10 mouse cellular contexts compared by ENCODE assay signal in genomic region chr15:97773961-97774370, GRCm38 (mm10). TPM values are rescaled to one million over a fixed set of nuclear protein-coding genes. Genes with fewer than 3 reads are reported as not detected.
DNase-seq lines count a peak whose midpoint lies in the region; ATAC-seq lines count a peak whose summit lies in the region.
"Had no signal": no experiment of that assay in that cellular context is flagged by ENCODE, and none has a peak within 500 bp of the region (broad histone marks: within the 10 kb centered on the region; RNA-seq: fewer than 3 reads in every experiment).

No protein-coding gene starts in this region.

- H3K9ac ChIP-seq in neural tube, embryonic 15.5 days (replicated peaks), result no peak overlapping the region
- no peak overlapping the region for H3K9ac ChIP-seq in liver, embryonic 13.5 days
- H3K9ac ChIP-seq: neural tube, embryonic 12.5 days had no signal

- H3K27me3 ChIP-seq in neural tube, embryonic 15.5 days (replicated peaks), result peaks cover 15% of the 10 kb centered on the region
- peaks cover 35% of the 10 kb centered on the region for H3K27me3 ChIP-seq in liver, embryonic 13.5 days

- no peak overlapping the region for H3K4me3 ChIP-seq in neural tube, embryonic 15.5 days (replicated peaks)
- H3K4me3 ChIP-seq in liver, embryonic 13.5 days (replicated peaks), result no peak overlapping the region
- H3K4me3 ChIP-seq: neural tube, embryonic 12.5 days had no signal

- H3K36me3 ChIP-seq in neural tube, embryonic 15.5 days, result no peaks in the 10 kb centered on the region
- no peaks in the 10 kb centered on the region for H3K36me3 ChIP-seq in liver, embryonic 13.5 days
- H3K36me3 ChIP-seq: neural tube, embryonic 12.5 days had no signal

- peaks cover 9% of the 10 kb centered on the region for H3K4me1 ChIP-seq in neural tube, embryonic 15.5 days
- peaks cover 19% of the 10 kb centered on the region; the same call in 1 of the 2 replicates for H3K4me1 ChIP-seq in liver, embryonic 13.5 days (replicated peaks)

- DNase-seq in neural tube, embryonic 10.5 days (ENCODE audit: extremely low spot score, low spot score), result no peak
- DNase-seq in kidney, adult 11 months, result peak; percentile 65
- no peak for DNase-seq in liver, embryonic 13.5 days
- DNase-seq in natural killer cell, adult 2 months (ENCODE audit: low spot score in 2 of 2), result no peak
- DNase-seq in urinary bladder, postnatal 10 days (ENCODE audit: low spot score), result no peak
- DNase-seq: cerebellum, postnatal 25 days had no signal

- H3K4me2 ChIP-seq in neural tube, embryonic 15.5 days, result no peak overlapping the region
- H3K4me2 ChIP-seq in liver, embryonic 13.5 days, result no peak overlapping the region
- H3K4me2 ChIP-seq: neural tube, embryonic 12.5 days had no signal

- peak overlapping the region; percentile 56; the same call in 1 of the 2 replicates for H3K27ac ChIP-seq in neural tube, embryonic 15.5 days (replicated peaks)
- peak overlapping the region; percentile 37; the same call in 1 of the 2 replicates for H3K27ac ChIP-seq in liver, embryonic 13.5 days
- H3K27ac ChIP-seq: neural tube, embryonic 12.5 days had no signal

- 72% methylated on average over 5 of the region's 5 CpGs for WGBS in neural tube, embryonic 15.5 days
- 34% methylated on average over 5 of the region's 5 CpGs for WGBS in liver, embryonic 13.5 days (ENCODE audit: insufficient replicate concordance)

- no peak for ATAC-seq in neural tube, embryonic 15.5 days (ENCODE audit: low FRiP score)
- no peak for ATAC-seq in liver, embryonic 13.5 days (ENCODE audit: low read depth)
- ATAC-seq in frontal cortex, adult (ENCODE audit: low TSS enrichment), result no peak
- ATAC-seq in cerebellum, adult (ENCODE audit: insufficient number of reproducible peaks, low FRiP score, low TSS enrichment), result no peak

- H3K9me3 ChIP-seq in neural tube, embryonic 15.5 days (replicated peaks), result no peaks in the 10 kb centered on the region
- no peaks in the 10 kb centered on the region for H3K9me3 ChIP-seq in liver, embryonic 13.5 days (replicated peaks)
- H3K9me3 ChIP-seq: neural tube, embryonic 12.5 days had no signal

RNA-seq across cellular contexts. Expression of gene Slc48a1, which starts 4.4 kb away (rescaled TPM):
- 99.0 and 101 TPM in 2 replicates for polyA plus RNA-seq in neural tube, embryonic 15.5 days (2015; fragmentation: Nextera tagmentation; extraction: Ambion mirVana)
- polyA plus RNA-seq in liver, embryonic 13.5 days (2015; fragmentation: Nextera tagmentation; extraction: Ambion mirVana), result 89.5 and 101 TPM in 2 replicates

RNA-seq across cellular contexts. Expression of gene Rapgef3, which starts 6.2 kb away (rescaled TPM):
- polyA plus RNA-seq in neural tube, embryonic 15.5 days (2015; fragmentation: Nextera tagmentation; extraction: Ambion mirVana), result 12.5 and 19.5 TPM in 2 replicates
- polyA plus RNA-seq in liver, embryonic 13.5 days (2015; fragmentation: Nextera tagmentation; extraction: Ambion mirVana), result 1.2 and 1.8 TPM in 2 replicates

RNA-seq across cellular contexts. Expression of gene Endou, which starts 42.8 kb away (rescaled TPM):
- polyA plus RNA-seq in neural tube, embryonic 15.5 days (2015; fragmentation: Nextera tagmentation; extraction: Ambion mirVana), result 0.15 and 3.5 TPM in 2 replicates
- polyA plus RNA-seq in liver, embryonic 13.5 days (2015; fragmentation: Nextera tagmentation; extraction: Ambion mirVana), result 0.07 TPM in 1 of 2 replicates, not detected in the other
